Mouse (Mus musculus) adrenal gland (tissue): ENCODE results near the gene Lamb2.

Experiments used
- intact Hi-C: fragments of 180-260 bp; cut with DNase I; formaldehyde crosslinking; loops from one replicate; pipeline ENCODE4 v1.15.1; 2025

The Lamb2 gene

GRCm38 (mm10) chr9:108489702-108490558 lies 10.4 kb downstream of the Lamb2 start:
- intact Hi-C loops: no loop called here

- intact Hi-C loops: no loop called here
Measured at GRCm38 (mm10) chr9:108490559-108491285, 11.2 kb downstream of the Lamb2 start, which contains the start of gene Usp19. Usp19 (plus strand) TSS chr9:108490602.

GRCm38 (mm10) chr9:108491286-108491580 lies 11.7 kb downstream of the Lamb2 start:
- intact Hi-C loops: no loop called here

GRCm38 (mm10) chr9:108492043-108492750 lies 12.7 kb downstream of the Lamb2 start:
- intact Hi-C loops: no loop called here

GRCm38 (mm10) chr9:108493246-108493645 lies 13.7 kb downstream of the Lamb2 start:
- intact Hi-C loops: no loop called here

GRCm38 (mm10) chr9:108494146-108494825 lies 14.8 kb downstream of the Lamb2 start:
- intact Hi-C loops: no loop called here

- intact Hi-C loops: no loop called here
Measured at GRCm38 (mm10) chr9:108494905-108495304, 15.4 kb downstream of the Lamb2 start.

- intact Hi-C loops: no loop called here
Measured at GRCm38 (mm10) chr9:108499231-108499630, 19.7 kb downstream of the Lamb2 start.

GRCm38 (mm10) chr9:108499943-108500342 lies 20.4 kb downstream of the Lamb2 start:
- intact Hi-C loops: no loop called here

GRCm38 (mm10) chr9:108506901-108507300 lies 27.4 kb downstream of the Lamb2 start:
- intact Hi-C loops: no loop called here

GRCm38 (mm10) chr9:108507619-108508434 lies 28.3 kb downstream of the Lamb2 start, which contains the start of gene Qars:
Qars (plus strand) TSS chr9:108507706.
- intact Hi-C loops: no loop called here

GRCm38 (mm10) chr9:108508776-108509175 lies 29.2 kb downstream of the Lamb2 start:
- intact Hi-C loops: no loop called here

- intact Hi-C loops: loop anchor here (5.0 kb wide), 1 partner anchor 51 kb away; the partner anchor contains the start of genes Dalrd3 and Ndufaf3
Measured at GRCm38 (mm10) chr9:108516380-108517251, 37.1 kb downstream of the Lamb2 start, which contains the start of gene Qrich1. Qrich1 (plus strand) TSS chr9:108516806.

- intact Hi-C loops: loop anchor here (5.0 kb wide), 1 partner anchor 50 kb away; the partner anchor contains the start of genes Dalrd3 and Ndufaf3
Measured at GRCm38 (mm10) chr9:108517253-108517930, 37.9 kb downstream of the Lamb2 start.

- intact Hi-C loops: loop anchor here (5.0 kb wide), 1 partner anchor 49 kb away; the partner anchor contains the start of genes Dalrd3 and Ndufaf3
Measured at GRCm38 (mm10) chr9:108517931-108518332, 38.4 kb downstream of the Lamb2 start.

- intact Hi-C loops: no loop called here
Measured at GRCm38 (mm10) chr9:108521604-108522003, 42.1 kb downstream of the Lamb2 start.

GRCm38 (mm10) chr9:108523341-108523740 lies 43.8 kb downstream of the Lamb2 start:
- intact Hi-C loops: no loop called here

GRCm38 (mm10) chr9:108525400-108525799 lies 45.9 kb downstream of the Lamb2 start:
- intact Hi-C loops: no loop called here
